Mouse (Mus musculus) midbrain, embryonic 10.5 days (tissue): ENCODE measurements around the gene Samd3. TPM values are rescaled to one million over a fixed set of nuclear protein-coding genes. Genes with fewer than 3 reads are reported as not detected.

Experiments
- DNase-seq: peaks from one replicate; pipeline ENCODE4 v3.0.0-alpha.2; 2017; ENCODE audit warnings: low spot score
- H3K27ac ChIP-seq: fragments of 300-500 bp; sonication (generic); replicated peaks from 2 replicates; pipeline ENCODE4 v1.5.1; 2016; ENCODE audit warnings: mild to moderate bottlenecking
- H3K27me3 ChIP-seq: fragments of 300-500 bp; sonication (generic); 2 replicates; pipeline ENCODE4 v1.6.1; 2016; ENCODE audit warnings: low read depth, mild to moderate bottlenecking; ENCODE audit not compliant: poor library complexity, severe bottlenecking
- H3K36me3 ChIP-seq: fragments of 300-500 bp; sonication (generic); 2 replicates; pipeline ENCODE4 v1.6.1; 2016; ENCODE audit warnings: mild to moderate bottlenecking, moderate library complexity
- H3K4me1 ChIP-seq: fragments of 300-500 bp; sonication (generic); 2 replicates; pipeline ENCODE4 v1.6.1; 2016
- H3K4me3 ChIP-seq: fragments of 300-500 bp; sonication (generic); 2 replicates; pipeline ENCODE4 v1.5.1; 2016; ENCODE audit warnings: mild to moderate bottlenecking, moderate library complexity
- H3K9me3 ChIP-seq: fragments of 300-500 bp; sonication (generic); replicated peaks from 2 replicates; pipeline ENCODE4 v1.6.1; 2016; ENCODE audit warnings: mild to moderate bottlenecking
- WGBS: fragments of 180-500 bp; shearing (Covaris S2); methylation state at CpG from one replicate; pipeline ENCODE4 v1.1.7; 2016; 5-methylcytosine and 5-hydroxymethylcytosine counted together
- polyA plus RNA-seq: library from polyadenylated mRNA; unstranded; fragments of >200 nt; fragmentation: Nextera tagmentation; extraction: Ambion mirVana; gene quantifications from 2 replicates; pipeline ENCODE4 v1.2.1, GENCODE M21; 2016

The Samd3 gene
- polyA plus RNA-seq: 0.22 TPM in 1 of 2 replicates, not detected in the other

DNA sequence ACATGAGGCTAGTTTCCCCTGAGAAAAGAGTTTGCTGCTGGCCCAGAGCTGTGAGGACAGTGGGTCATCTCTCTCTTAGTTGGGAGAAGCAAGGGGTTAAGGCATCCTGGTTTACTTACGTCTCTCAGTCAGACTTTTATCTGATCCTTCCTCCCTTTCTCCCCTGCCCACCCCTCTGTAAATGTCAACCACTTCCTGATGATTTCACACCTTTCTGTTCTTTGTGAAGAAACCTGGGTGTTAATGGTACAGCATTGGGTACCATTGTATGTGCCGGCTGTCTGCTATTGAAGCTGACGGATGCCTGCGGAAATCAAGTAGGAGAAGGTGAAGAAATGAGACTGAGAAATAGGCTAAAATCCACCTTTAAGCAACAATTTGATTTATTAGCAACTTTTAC is at the start of gene Samd3:
TSS of gene Samd3 (plus strand) at position 220 of the 400 bp plus-strand sequence.
- Histone ChIP-seq H3K9me3 (no peaks in the 10 kb centered on the region), H3K4me1 (no peaks in the 10 kb centered on the region), H3K36me3 (no peaks in the 10 kb centered on the region), H3K27ac (no peak within 1 kb of the TSS), H3K4me3 (no peak within 1 kb of the TSS), H3K27me3 (no peaks in the 10 kb centered on the region)
- 83% methylated on average over 4 of the region's 4 CpGs for WGBS
- no peak for DNase-seq

DNA sequence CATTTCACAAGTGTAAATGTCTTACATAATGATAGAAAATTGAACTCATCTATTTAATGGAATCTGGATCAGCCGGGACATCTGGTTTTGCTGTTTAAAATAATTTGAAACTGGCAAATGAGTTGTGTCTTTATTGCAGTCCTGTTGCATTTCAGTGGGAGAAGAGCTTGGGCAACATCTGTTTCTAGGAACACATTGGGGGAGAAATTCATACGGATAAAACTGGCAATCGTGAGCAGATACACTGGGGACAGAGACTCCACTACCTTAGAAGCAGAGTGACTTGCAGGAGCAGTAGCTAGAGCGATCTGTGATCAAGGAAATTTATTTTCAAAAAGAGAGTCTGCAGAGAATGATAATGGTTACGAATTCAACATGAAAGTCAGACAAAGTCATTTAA is 44.2 kb upstream of the Samd3 start:
- Histone ChIP-seq H3K4me1 (no peaks in the 10 kb centered on the region), H3K9me3 (no peaks in the 10 kb centered on the region), H3K27me3 (no peaks in the 10 kb centered on the region), H3K4me3 (no peak overlapping the region), H3K27ac (no peak overlapping the region), H3K36me3 (no peaks in the 10 kb centered on the region)
- WGBS: 90% methylated on average over 5 of the region's 5 CpGs
- DNase-seq: no peak

DNA sequence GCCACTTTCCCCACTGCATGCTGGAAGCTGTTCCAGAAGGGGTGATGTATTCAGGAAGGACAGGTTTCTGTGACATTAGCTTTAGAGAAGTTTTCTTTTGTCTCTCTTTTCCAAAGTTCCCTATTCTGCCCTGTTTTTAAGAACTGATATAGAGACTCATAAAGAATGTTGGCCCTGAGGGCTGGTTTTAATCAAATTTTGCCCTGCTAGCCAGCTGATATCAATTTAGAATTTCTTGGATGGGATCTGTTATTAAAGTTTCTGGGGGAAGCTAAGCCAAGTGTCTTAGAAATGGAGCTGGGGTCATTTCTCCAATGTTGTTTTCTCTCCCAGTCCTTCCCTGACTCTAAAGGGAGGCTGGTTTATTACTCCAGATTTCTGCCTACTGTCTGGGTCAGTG is 38.7 kb upstream of the Samd3 start:
- Histone ChIP-seq H3K27ac (no peak overlapping the region), H3K36me3 (no peaks in the 10 kb centered on the region), H3K27me3 (no peaks in the 10 kb centered on the region), H3K4me3 (no peak overlapping the region), H3K9me3 (no peaks in the 10 kb centered on the region), H3K4me1 (peaks cover 5% of the 10 kb centered on the region; the same call in 1 of the 2 replicates)
- DNase-seq: no peak

GRCm38 (mm10) chr10:26194892-26195291 is 34.6 kb upstream of the Samd3 start:
- Histone ChIP-seq H3K9me3 (no peaks in the 10 kb centered on the region), H3K27me3 (no peaks in the 10 kb centered on the region), H3K4me3 (no peak overlapping the region), H3K27ac (no peak overlapping the region), H3K4me1 (peaks cover 5% of the 10 kb centered on the region; the same call in 1 of the 2 replicates), H3K36me3 (no peaks in the 10 kb centered on the region)
- WGBS: 91% methylated on average over 1 of the region's 1 CpGs
- no peak for DNase-seq

DNA sequence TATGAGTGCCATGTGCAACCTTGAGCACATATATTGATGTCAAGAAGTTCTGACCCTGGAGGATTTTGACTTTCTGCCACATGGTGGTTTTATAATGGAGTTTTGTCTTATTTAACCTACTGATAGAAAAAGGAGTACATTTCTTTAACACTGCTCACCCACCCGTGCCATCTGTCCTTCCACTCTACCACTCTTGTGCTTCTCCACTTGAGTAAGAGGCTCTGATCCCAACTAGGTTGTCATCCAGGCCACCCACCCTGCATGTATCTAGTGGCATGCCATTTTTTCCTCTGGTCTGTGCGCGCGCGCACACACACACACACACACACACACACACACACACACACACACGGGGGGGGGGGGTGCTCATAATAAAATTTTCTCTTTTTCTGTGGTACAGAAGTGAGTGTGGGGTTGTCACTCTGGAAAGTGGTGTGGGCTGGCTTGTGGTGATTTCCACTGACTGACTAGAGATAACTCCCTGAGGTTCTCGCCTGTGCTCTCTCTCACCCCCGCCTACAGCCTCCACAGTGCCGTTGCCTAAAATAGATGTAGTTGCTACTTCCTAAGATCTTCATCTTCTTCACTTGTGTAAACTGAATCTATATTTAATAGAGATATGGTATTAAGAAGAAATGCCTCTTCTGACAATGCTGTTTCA is 26.7 kb upstream of the Samd3 start:
- Histone ChIP-seq H3K9me3 (no peaks in the 10 kb centered on the region), H3K4me1 (no peaks in the 10 kb centered on the region), H3K27ac (no peak overlapping the region), H3K36me3 (no peaks in the 10 kb centered on the region), H3K27me3 (no peaks in the 10 kb centered on the region), H3K4me3 (no peak overlapping the region)
- 90% methylated on average over 9 of the region's 9 CpGs for WGBS
- DNase-seq: no peak

- DNase-seq: no peak
- WGBS: 90% methylated on average over 4 of the region's 4 CpGs
- no peaks in the 10 kb centered on the region for H3K4me1 ChIP-seq
These were observed 8.8 kb upstream of the Samd3 start for GRCm38 (mm10) chr10:26220729-26221128.

DNA sequence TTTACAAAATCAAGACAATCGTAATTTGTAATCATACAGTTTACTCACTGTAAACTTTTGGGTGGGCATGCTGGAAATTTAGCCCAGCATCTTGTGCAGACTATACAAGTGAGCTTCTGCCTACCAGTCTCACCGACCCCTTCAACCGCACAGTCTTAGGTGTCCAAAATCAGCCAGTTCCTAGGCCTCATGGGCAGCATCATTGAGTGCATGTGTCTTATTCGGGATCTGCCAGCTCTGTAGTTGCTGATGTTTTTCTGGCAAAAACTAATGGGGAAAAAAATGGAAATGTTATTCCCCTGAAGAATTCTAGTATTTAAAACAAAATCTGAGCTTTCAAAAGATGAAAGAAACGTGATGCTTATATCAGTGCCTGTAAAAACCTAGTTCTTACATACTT is 3.3 kb upstream of the Samd3 start:
- no peaks in the 10 kb centered on the region for H3K36me3 ChIP-seq
- WGBS: 90% methylated on average over 5 of the region's 5 CpGs

More at GRCm38 (mm10) chr10:26220729-26221128, 8.8 kb upstream of the Samd3 start:
- Histone ChIP-seq H3K27ac (no peak overlapping the region), H3K4me3 (no peak overlapping the region), H3K27me3 (no peaks in the 10 kb centered on the region), H3K36me3 (no peaks in the 10 kb centered on the region), H3K9me3 (no peaks in the 10 kb centered on the region)

DNA sequence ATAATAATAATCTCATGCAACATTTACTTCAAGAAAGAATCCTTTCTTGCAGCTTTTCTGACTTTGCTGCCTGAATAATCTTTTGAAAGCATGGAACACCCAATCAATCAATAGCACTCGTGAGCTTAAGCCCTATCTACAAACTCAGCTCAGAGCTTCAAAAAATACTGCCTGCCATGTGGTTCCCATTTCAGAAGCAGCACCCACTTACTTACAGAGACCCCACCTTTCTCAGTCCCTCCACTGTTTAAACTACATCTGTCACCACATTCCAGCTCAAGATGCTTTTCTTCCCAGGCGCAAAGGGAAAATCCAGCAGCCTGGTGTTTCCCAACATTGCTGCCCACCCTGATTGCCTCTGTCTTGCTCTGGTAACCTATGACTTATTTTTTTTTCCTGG is 2.8 kb upstream of the Samd3 start:
- no peaks in the 10 kb centered on the region for H3K9me3 ChIP-seq
- H3K4me1 ChIP-seq: no peaks in the 10 kb centered on the region
- WGBS: 62% methylated on average over 2 of the region's 2 CpGs
- H3K36me3 ChIP-seq: no peaks in the 10 kb centered on the region
- no peak overlapping the region for H3K27ac ChIP-seq
- no peak overlapping the region for H3K4me3 ChIP-seq
- no peaks in the 10 kb centered on the region for H3K27me3 ChIP-seq
- no peak for DNase-seq

More for the DNA sequence above, 3.3 kb upstream of the Samd3 start:
- Histone ChIP-seq H3K27me3 (no peaks in the 10 kb centered on the region), H3K27ac (no peak overlapping the region), H3K9me3 (no peaks in the 10 kb centered on the region), H3K4me1 (no peaks in the 10 kb centered on the region), H3K4me3 (no peak overlapping the region)
- DNase-seq: no peak

DNA sequence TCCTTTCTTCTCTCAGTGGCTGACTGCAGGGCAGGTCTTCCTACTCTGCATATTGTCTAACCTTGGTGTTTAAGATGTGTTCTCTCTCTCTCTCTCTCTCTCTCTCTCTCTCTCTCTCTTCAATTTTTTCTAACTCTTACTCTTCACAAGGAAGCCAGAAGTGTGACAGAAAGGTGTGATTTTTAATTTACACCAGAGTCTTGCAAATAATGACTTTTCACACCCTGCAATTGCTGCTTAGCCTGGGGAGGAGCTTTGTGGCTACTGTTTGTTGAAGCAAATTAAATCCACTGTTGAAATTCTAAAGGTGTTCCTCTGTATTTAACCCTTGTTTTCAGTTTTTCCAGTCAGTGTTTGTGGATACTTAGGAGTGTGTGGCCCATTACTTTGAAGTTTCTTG is 1.3 kb upstream of the Samd3 start:
- no peak for DNase-seq
- Histone ChIP-seq H3K9me3 (no peaks in the 10 kb centered on the region), H3K4me3 (no peak overlapping the region), H3K27ac (no peak overlapping the region), H3K27me3 (no peaks in the 10 kb centered on the region), H3K36me3 (no peaks in the 10 kb centered on the region), H3K4me1 (no peaks in the 10 kb centered on the region)

GRCm38 (mm10) chr10:26232071-26232653 is 2.7 kb downstream of the Samd3 start:
- 88% methylated on average over 3 of the region's 3 CpGs for WGBS
- H3K36me3 ChIP-seq: no peaks in the 10 kb centered on the region
- no peak for DNase-seq

GRCm38 (mm10) chr10:26238559-26238958 is 9.1 kb downstream of the Samd3 start:
- no peak overlapping the region for H3K4me3 ChIP-seq
- H3K36me3 ChIP-seq: no peaks in the 10 kb centered on the region
- DNase-seq: no peak
- no peaks in the 10 kb centered on the region for H3K27me3 ChIP-seq
- H3K27ac ChIP-seq: no peak overlapping the region
- 58% methylated on average over 4 of the region's 4 CpGs for WGBS
- H3K9me3 ChIP-seq: no peaks in the 10 kb centered on the region
- no peaks in the 10 kb centered on the region for H3K4me1 ChIP-seq

More at GRCm38 (mm10) chr10:26232071-26232653, 2.7 kb downstream of the Samd3 start:
- Histone ChIP-seq H3K4me1 (no peaks in the 10 kb centered on the region), H3K27me3 (no peaks in the 10 kb centered on the region), H3K4me3 (no peak overlapping the region), H3K27ac (no peak overlapping the region), H3K9me3 (no peaks in the 10 kb centered on the region)

GRCm38 (mm10) chr10:26239090-26239489 is 9.6 kb downstream of the Samd3 start:
- Histone ChIP-seq H3K27ac (no peak overlapping the region), H3K9me3 (no peaks in the 10 kb centered on the region), H3K36me3 (no peaks in the 10 kb centered on the region), H3K4me1 (no peaks in the 10 kb centered on the region), H3K27me3 (no peaks in the 10 kb centered on the region), H3K4me3 (no peak overlapping the region)
- no peak for DNase-seq
- WGBS: 74% methylated on average over 1 of the region's 1 CpGs

- 92% methylated on average over 3 of the region's 3 CpGs for whole genome bisulfite sequencing
These were observed 13.7 kb downstream of the Samd3 start for GRCm38 (mm10) chr10:26243203-26243602.

More at GRCm38 (mm10) chr10:26243203-26243602, 13.7 kb downstream of the Samd3 start:
- no peaks in the 10 kb centered on the region for H3K4me1 ChIP-seq
- H3K4me3 ChIP-seq: no peak overlapping the region
- no peaks in the 10 kb centered on the region for H3K36me3 ChIP-seq
- H3K9me3 ChIP-seq: no peaks in the 10 kb centered on the region
- H3K27ac ChIP-seq: no peak overlapping the region
- no peaks in the 10 kb centered on the region for H3K27me3 ChIP-seq
- no peak for DNase-seq
